Mouse (Mus musculus): ENCODE measurements around the gene Gng12.

DNA sequence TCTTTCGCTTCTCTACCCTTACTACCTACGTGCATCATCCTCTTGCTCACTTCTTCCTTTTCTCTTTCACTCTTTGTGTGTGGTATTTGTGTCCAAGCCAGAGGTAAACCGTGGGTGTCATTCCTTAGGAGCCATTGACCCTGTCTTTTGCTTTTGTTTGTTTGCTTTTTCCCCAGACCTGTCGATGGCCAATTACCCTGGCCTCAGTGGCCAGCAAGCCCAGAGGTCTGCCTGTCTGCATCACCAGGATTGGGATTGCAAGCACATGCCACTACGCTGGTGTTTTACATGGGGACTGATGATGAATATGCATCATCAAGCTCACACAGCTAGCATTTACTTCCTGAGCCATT, 48.8 kb downstream of the Gng12 start:
- TF ChIP-seq HCFC1 (IDR thresholded peaks at IDR 0.05; ENCODE audit: borderline replicate concordance, insufficient read depth, low read length) (no peak), MAFK (IDR thresholded peaks at IDR 0.05; ENCODE audit: insufficient read depth, low read depth, low read length) (no peak), ZC3H11A (IDR thresholded peaks at IDR 0.05; ENCODE audit: borderline replicate concordance, low read depth, low read length) (no peak), CHD2 (IDR thresholded peaks at IDR 0.05; ENCODE audit: low read depth, low read length) (no peak)

Data from ES-E14 (cell line).